Mouse (Mus musculus) erythroblast, embryonic 14.5 days (primary cell): ENCODE data around the gene Fbxw11. TPM values are rescaled to one million over a fixed set of nuclear protein-coding genes. Genes with fewer than 3 reads are reported as not detected.

ENCODE experiments used
- H3K27me3 ChIP-seq: 2 replicates; pipeline ENCODE4 v1.6.1; 2012; ENCODE audit warnings: inconsistent platforms; ENCODE audit not compliant: control insufficient read depth
- H3K36me3 ChIP-seq: 2 replicates; pipeline ENCODE4 v1.6.1; 2012; ENCODE audit warnings: mild to moderate bottlenecking, inconsistent platforms; ENCODE audit not compliant: control insufficient read depth
- H3K4me1 ChIP-seq: 2 replicates; pipeline ENCODE4 v1.6.1; 2012; ENCODE audit warnings: inconsistent platforms; ENCODE audit not compliant: control insufficient read depth
- H3K4me3 ChIP-seq: replicated peaks from 2 replicates; pipeline ENCODE3; 2012; ENCODE audit warnings: moderate library complexity, mild to moderate bottlenecking, inconsistent platforms
- H3K9me3 ChIP-seq: 2 replicates; pipeline ENCODE4 v1.6.1; 2012; ENCODE audit warnings: low read length, inconsistent platforms, mixed read lengths; ENCODE audit not compliant: control insufficient read depth
- GATA1 ChIP-seq: IDR thresholded peaks from 2 replicates; pipeline ENCODE4 v1.6.1; 2012; ENCODE audit warnings: low read length, inconsistent platforms, mixed read lengths
- TAL1 ChIP-seq: IDR thresholded peaks from 3 replicates; pipeline ENCODE4 v1.6.1; 2012; ENCODE audit warnings: low read length, inconsistent platforms, mixed read lengths
- polyA plus RNA-seq: library from polyadenylated mRNA; stranded (reverse); fragments of >175 nt; gene quantifications from 2 replicates; pipeline ENCODE4 v1.2.3, GENCODE M21; 2012

The Fbxw11 gene
- polyA plus RNA-seq, 1 experiment: 0.35 TPM

- Histone ChIP-seq H3K27me3 (no peaks in the 10 kb centered on the region), H3K4me1 (peaks cover 19% of the 10 kb centered on the region), H3K9me3 (no peaks in the 10 kb centered on the region), H3K4me3 (no peak overlapping the region), H3K36me3 (peaks cover 39% of the 10 kb centered on the region)
- no peak for TF ChIP-seq GATA1
- no peak for TF ChIP-seq TAL1
Observed at GRCm38 (mm10) chr11:32748800-32749199, 106.3 kb downstream of the Fbxw11 start.

- Histone ChIP-seq H3K4me1 (peaks cover 5% of the 10 kb centered on the region), H3K36me3 (peaks cover 9% of the 10 kb centered on the region), H3K27me3 (no peaks in the 10 kb centered on the region), H3K9me3 (no peaks in the 10 kb centered on the region), H3K4me3 (no peak overlapping the region)
- TF ChIP-seq GATA1 (no peak), TAL1 (no peak)
Observed at GRCm38 (mm10) chr11:32751863-32752594, 109.5 kb downstream of the Fbxw11 start.

- Histone ChIP-seq H3K9me3 (no peaks in the 10 kb centered on the region), H3K4me1 (peaks cover 5% of the 10 kb centered on the region), H3K36me3 (peaks cover 4% of the 10 kb centered on the region; the same call in 1 of the 2 replicates), H3K27me3 (no peaks in the 10 kb centered on the region), H3K4me3 (no peak overlapping the region)
- no peak for TF ChIP-seq GATA1
- no peak for TF ChIP-seq TAL1
Observed at GRCm38 (mm10) chr11:32752595-32752885, 110.0 kb downstream of the Fbxw11 start.

- Histone ChIP-seq H3K4me3 (no peak overlapping the region), H3K36me3 (no peaks in the 10 kb centered on the region), H3K4me1 (peaks cover 5% of the 10 kb centered on the region), H3K27me3 (no peaks in the 10 kb centered on the region), H3K9me3 (no peaks in the 10 kb centered on the region)
- TF ChIP-seq TAL1 (no peak), GATA1 (no peak)
Observed at GRCm38 (mm10) chr11:32753358-32753757, 110.8 kb downstream of the Fbxw11 start.

- Histone ChIP-seq H3K36me3 (no peaks in the 10 kb centered on the region), H3K4me3 (no peak overlapping the region), H3K4me1 (no peaks in the 10 kb centered on the region), H3K27me3 (no peaks in the 10 kb centered on the region), H3K9me3 (no peaks in the 10 kb centered on the region)
- TF ChIP-seq TAL1 (no peak), GATA1 (no peak)
Observed at GRCm38 (mm10) chr11:32762773-32763172, 120.2 kb downstream of the Fbxw11 start.

GRCm38 (mm10) chr11:32767496-32768230 lies 125.1 kb downstream of the Fbxw11 start:
- Histone ChIP-seq H3K36me3 (no peaks in the 10 kb centered on the region), H3K4me3 (no peak overlapping the region), H3K9me3 (no peaks in the 10 kb centered on the region), H3K27me3 (no peaks in the 10 kb centered on the region), H3K4me1 (no peaks in the 10 kb centered on the region)
- TF ChIP-seq GATA1 (no peak), TAL1 (no peak)

GRCm38 (mm10) chr11:32768642-32769343 lies 126.3 kb downstream of the Fbxw11 start:
- Histone ChIP-seq H3K4me3 (no peak overlapping the region), H3K36me3 (no peaks in the 10 kb centered on the region), H3K9me3 (no peaks in the 10 kb centered on the region), H3K4me1 (no peaks in the 10 kb centered on the region), H3K27me3 (no peaks in the 10 kb centered on the region)
- no peak for TF ChIP-seq TAL1
- no peak for TF ChIP-seq GATA1

- TF ChIP-seq TAL1 (no peak), GATA1 (no peak)
- Histone ChIP-seq H3K36me3 (no peaks in the 10 kb centered on the region), H3K27me3 (no peaks in the 10 kb centered on the region), H3K9me3 (no peaks in the 10 kb centered on the region), H3K4me3 (no peak overlapping the region), H3K4me1 (no peaks in the 10 kb centered on the region)
Observed at GRCm38 (mm10) chr11:32780747-32781536, 138.4 kb downstream of the Fbxw11 start.
